Mouse (Mus musculus): ENCODE measurements around the gene Cmtm3. TPM values are rescaled to one million over a fixed set of nuclear protein-coding genes. Genes with fewer than 3 reads are reported as not detected.

The Cmtm3 gene
- total RNA-seq (2023): 13.0 to 18.3 TPM (median 15.5 TPM) in 4 replicates

DNA sequence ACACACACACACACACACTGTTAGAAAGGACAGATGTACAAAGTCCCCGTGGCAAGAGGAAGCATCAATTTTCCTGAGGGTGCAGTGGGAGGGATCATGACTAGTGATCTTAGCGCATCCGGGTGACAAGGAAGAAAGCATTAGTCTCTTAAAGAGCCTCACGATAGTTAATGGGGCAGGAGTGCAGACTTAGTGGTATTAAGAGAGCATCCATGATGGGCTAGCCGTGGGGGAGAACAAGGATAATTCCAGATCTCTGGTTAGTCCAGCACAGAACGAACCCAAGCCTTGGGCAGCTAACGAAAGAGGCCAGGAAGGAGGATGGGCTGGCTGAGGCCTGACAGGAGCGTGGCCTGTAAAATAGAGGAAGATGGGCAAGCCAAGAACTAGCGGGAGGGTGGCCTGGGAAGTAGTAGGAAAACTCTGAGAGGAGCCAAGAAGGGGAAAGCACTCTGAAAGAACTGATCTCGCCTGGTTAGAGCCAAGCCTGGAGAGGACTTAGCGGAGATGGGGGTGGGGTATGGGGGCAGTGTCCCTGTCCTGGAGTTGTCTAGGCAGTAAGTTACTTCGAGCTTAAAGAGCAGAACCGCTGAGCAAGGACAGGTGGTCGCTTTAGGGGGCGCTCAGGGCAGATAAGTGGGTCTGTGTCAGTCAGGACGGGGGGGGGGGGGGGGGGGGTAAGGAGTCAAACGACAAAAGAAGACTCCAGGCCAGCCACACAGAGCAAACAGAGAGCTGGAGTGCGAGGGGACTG is at the start of gene Cmtm3:
Gene Cmtm3 (plus strand): TSS at position 182 of the 754 bp plus-strand sequence.

DNA sequence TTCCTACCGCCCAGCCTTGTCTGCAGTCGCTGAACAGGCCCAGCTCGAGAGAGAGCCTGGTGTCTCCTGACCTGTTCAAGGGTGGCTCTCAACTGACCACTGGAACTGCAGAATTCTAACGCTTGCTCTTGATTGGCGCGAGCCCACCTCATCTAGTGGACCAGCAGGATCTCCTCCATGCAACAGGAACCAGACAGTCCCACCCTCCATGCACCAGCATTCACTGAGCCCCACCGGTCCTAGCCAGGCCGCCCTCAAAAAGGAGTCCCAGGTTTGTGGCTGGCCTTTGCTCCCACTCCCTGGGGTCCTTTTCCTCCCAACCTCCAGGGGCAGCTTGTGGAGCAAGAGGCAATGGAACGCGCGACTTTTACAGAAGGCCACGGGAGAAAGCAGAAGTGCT is 46.1 kb upstream of the Cmtm3 start, which contains the start of gene Cmtm2a:
Gene Cmtm2a (minus strand): TSS at position 101 of the 400 bp plus-strand sequence.

DNA sequence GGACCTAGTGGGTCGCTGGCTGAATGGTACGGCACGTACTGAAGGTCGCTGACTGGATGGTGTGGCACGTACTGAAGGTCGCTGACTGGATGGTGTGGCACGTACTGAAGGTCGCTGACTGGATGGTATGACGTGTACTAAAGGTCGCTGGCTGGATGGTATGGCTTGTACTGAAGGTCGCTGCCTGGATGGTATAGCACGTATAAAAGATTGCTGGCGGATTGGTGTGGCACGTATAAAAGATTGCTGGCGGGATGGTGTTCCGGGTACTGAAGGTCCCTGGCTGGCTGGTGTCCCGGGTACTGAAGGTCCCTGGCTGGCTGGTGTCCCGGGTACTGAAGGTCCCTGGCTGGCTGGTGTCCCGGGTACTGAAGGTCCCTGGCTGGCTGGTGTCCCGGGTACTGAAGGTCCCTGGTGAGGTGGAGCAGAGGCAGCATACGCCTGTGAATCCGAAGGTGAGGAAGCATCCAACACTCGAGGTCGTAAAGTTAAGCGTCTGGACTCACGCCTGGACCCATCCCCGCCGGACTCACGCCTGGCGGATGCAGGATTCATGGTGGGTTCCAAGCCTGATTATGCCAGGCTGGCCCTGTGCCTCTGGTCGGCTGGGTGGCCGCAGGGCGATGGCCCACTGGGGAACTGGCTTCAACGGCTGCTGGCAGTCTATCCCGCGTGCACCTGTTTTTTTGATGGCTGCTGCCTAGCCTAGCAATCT is 29.6 kb upstream of the Cmtm3 start, which contains the start of the genes Gm45711 and Cmtm1:
Gene Gm45711 (minus strand): TSS at position 641 of the 715 bp plus-strand sequence.
Gene Cmtm1 (minus strand): TSS at position 705 of the 715 bp plus-strand sequence.

DNA sequence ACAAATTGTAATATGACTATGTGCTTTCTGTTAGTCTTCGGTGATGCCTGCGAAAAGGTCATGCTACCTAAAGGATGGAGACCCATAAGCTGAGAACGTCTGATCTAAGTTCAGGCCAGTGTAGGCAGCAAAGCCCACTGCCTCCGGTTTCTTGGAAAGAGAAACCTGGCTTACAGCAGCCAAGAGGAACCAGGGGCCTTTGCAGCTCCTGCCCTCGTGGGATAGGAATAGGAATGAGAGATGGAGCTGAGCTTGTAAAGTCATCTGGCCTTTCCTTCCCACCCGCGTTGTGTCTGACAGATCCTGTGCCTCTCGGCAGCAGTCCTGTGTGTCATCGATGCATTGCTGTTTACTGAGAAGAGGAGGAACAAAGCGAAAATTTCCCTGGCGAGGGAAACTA is 17.9 kb upstream of the Cmtm3 start, which contains the start of gene Gm11020:
Gene Gm11020 (plus strand): TSS at position 301 of the 400 bp plus-strand sequence.

DNA sequence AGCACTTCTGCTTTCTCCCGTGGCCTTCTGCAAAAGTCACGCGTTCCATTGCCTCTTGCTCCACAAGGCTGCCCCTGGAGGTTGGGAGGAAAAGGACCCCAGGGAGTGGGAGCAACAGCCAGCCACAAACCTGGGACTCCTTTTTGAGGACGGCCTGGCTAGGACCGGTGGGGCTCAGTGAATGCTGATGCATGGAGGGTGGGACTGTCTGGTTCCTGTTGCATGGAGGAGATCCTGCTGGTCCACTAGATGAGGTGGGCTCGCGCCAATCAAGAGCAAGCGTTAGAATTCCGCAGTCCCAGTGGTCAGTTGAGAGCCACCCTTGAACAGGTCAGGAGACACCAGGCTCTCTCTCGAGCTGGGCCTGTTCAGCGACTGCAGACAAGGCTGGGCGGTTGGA is 17.3 kb upstream of the Cmtm3 start, which contains the start of gene Cmtm2b:
Gene Cmtm2b (plus strand): TSS at position 301 of the 400 bp plus-strand sequence.

DNA sequence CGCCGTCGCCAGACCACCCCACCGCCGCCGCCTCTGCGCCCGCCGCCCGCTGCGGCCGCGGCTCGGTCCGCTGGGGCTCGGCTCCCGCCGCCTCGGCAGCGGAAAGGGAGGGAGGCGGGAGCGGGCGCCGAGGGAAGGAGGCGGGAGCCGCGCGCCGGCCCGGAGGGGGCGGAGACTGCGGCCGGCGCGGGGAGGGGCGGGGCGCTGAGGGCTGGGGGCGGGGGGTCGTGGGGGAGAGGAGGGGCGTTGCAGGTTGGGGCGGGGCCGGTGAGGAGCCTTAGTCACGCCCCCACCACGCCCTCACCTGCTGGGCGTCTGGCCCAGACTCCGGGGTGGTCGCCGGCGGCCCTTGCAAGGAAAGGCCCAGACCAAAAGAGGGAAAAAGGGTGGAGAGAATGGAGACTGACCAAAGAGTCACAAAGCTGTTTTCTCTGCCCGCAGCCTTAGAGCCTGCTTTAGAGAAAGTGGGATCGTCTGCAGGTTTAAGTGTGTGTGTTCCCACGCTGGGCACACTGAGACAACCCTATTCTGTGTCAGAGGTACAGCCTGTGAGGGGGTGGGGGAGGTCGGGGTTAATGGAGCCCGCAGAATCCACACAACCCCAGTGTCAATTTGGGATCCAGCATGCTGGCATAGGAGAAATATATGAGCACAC is 56.6 kb downstream of the Cmtm3 start, which contains the start of gene Cmtm4:
Gene Cmtm4 (minus strand): TSS at position 105 of the 655 bp plus-strand sequence.

Other genes with a start within 250 kb of the Cmtm3 start
- gene Cdh5, start 237.8 kb upstream of the Cmtm3 start, total RNA-seq (2023): 0.66 to 1.3 TPM (median 0.96 TPM) in 4 replicates
- gene Bean1, start 169.0 kb upstream of the Cmtm3 start, total RNA-seq (2023): 0.18 TPM in 1 of 4 replicates, not detected in the others
- 101 to 119 TPM (median 103 TPM) in 4 replicates for gene Tk2, start 90.9 kb upstream of the Cmtm3 start, total RNA-seq (2023)
- 63.3 to 74.0 TPM (median 72.5 TPM) in 4 replicates for gene Cklf, start 88.5 kb upstream of the Cmtm3 start, total RNA-seq (2023)
- not detected in 4 replicates for gene Cmtm2a, start 46.2 kb upstream of the Cmtm3 start, total RNA-seq (2023)
- not detected in 4 replicates for gene Gm45711, start 29.3 kb upstream of the Cmtm3 start, total RNA-seq (2023)
- gene Cmtm1, start 29.3 kb upstream of the Cmtm3 start, total RNA-seq (2023): not detected in 4 replicates
- not detected in 4 replicates for gene Gm11020, start 17.8 kb upstream of the Cmtm3 start, total RNA-seq (2023)
- gene Cmtm2b, start 17.2 kb upstream of the Cmtm3 start, total RNA-seq (2023): not detected in 4 replicates
- 0.77 to 0.94 TPM (median 0.84 TPM) in 4 replicates for gene Cmtm4, start 56.4 kb downstream of the Cmtm3 start, total RNA-seq (2023)
- 63.0 to 107 TPM (median 77.6 TPM) in 4 replicates for gene Dync1li2, start 103.6 kb downstream of the Cmtm3 start, total RNA-seq (2023)
- gene Terb1, start 170.5 kb downstream of the Cmtm3 start, total RNA-seq (2023): 3.6 to 4.5 TPM (median 3.7 TPM) in 4 replicates
- 40.8 to 47.9 TPM (median 44.3 TPM) in 4 replicates for gene Nae1, start 195.2 kb downstream of the Cmtm3 start, total RNA-seq (2023)
- 0.64 to 2.0 TPM (median 1.8 TPM) in 4 replicates for gene Car7, start 195.3 kb downstream of the Cmtm3 start, total RNA-seq (2023)

All from B cell, adult 62 days (primary cell).